Mouse (Mus musculus): ENCODE measurements at regions not wholly inside any gene's neighbourhood (a gene's known extent, or its start where the extent isn't known, plus 50 kb on each side); places are given as distances from the start of the nearest gene placed in this dataset.

DNA sequence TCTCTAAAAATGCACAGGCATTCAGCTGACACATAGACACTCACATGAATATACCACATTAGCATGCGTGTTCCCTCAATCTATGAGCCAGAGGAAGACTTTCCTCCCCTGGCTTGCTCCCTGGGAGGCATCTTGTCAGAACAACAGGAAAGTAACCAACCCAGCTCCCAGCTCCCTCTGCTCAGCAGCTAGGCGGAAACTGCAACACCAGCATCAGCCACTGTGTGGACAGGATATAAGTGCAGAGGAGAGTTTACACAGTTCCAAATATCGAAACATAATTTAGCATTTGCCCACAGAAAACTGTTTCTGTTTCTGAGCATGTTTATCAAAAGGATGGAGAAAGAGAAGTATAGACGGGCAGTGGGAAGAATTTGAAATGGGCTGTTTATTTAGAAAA lies 148.3 kb upstream of the Usp24 start:
- no peak for TF ChIP-seq CTCF (IDR thresholded peaks at IDR 0.05; ENCODE audit: low read depth)
- TF ChIP-seq EP300 (IDR thresholded peaks at IDR 0.05; ENCODE audit: low read depth) = no peak

All from liver, embryonic 14.5 days (tissue).